Mouse (Mus musculus) midbrain, embryonic 16.5 days (tissue): ENCODE results near the gene Ddah2. TPM values are rescaled to one million over a fixed set of nuclear protein-coding genes. Genes with fewer than 3 reads are reported as not detected.

Experiments
- ATAC-seq: fragments of 200-750 bp; cut with Nextera tagmentation; 2 replicates; pipeline ENCODE4 v1.8.0; 2017; ENCODE audit warnings: moderate TSS enrichment
- H3K27ac ChIP-seq: fragments of 300-500 bp; sonication (generic); 2 replicates; pipeline ENCODE4 v1.5.1; 2014; ENCODE audit warnings: mild to moderate bottlenecking, low read length, mixed read lengths
- H3K27me3 ChIP-seq: fragments of 300-500 bp; sonication (generic); 2 replicates; pipeline ENCODE4 v1.6.1; 2014; ENCODE audit warnings: low read depth, low read length, mixed read lengths; ENCODE audit not compliant: control insufficient read depth, insufficient read depth
- H3K36me3 ChIP-seq: fragments of 300-500 bp; sonication (generic); 2 replicates; pipeline ENCODE4 v1.6.1; 2014; ENCODE audit warnings: mild to moderate bottlenecking, low read length, moderate library complexity, mixed read lengths; ENCODE audit not compliant: control insufficient read depth, insufficient read depth
- H3K4me1 ChIP-seq: fragments of 300-500 bp; sonication (generic); 2 replicates; pipeline ENCODE4 v1.6.1; 2014; ENCODE audit warnings: mild to moderate bottlenecking, low read length, mixed read lengths; ENCODE audit not compliant: control insufficient read depth, insufficient read depth
- H3K4me2 ChIP-seq: fragments of 300-500 bp; sonication (generic); 2 replicates; pipeline ENCODE4 v1.6.1; 2014; ENCODE audit warnings: mild to moderate bottlenecking, low read length, mixed read lengths
- H3K4me3 ChIP-seq: fragments of 300-500 bp; sonication (generic); 2 replicates; pipeline ENCODE4 v1.5.1; 2014; ENCODE audit warnings: low read depth, mild to moderate bottlenecking, low read length, moderate library complexity, mixed read lengths
- H3K9ac ChIP-seq: fragments of 300-500 bp; sonication (generic); 2 replicates; pipeline ENCODE4 v1.6.1; 2014; ENCODE audit warnings: low read depth, low read length, mixed read lengths
- H3K9me3 ChIP-seq: fragments of 300-500 bp; sonication (generic); replicated peaks from 2 replicates; pipeline ENCODE4 v1.6.1; 2014; ENCODE audit warnings: mild to moderate bottlenecking, low read length, mixed read lengths; ENCODE audit not compliant: control insufficient read depth, poor library complexity, severe bottlenecking
- WGBS: fragments of 180-500 bp; shearing (Covaris S2); extraction: QIAGEN DNeasy Blood & Tissue Kit; methylation state at CpG from one replicate; pipeline ENCODE4 v1.1.7; 2014; 5-methylcytosine and 5-hydroxymethylcytosine counted together
- polyA plus RNA-seq: library from polyadenylated mRNA; unstranded; fragments of >200 nt; fragmentation: Nextera tagmentation; extraction: Ambion mirVana; gene quantifications from 2 replicates; pipeline ENCODE4 v1.2.1, GENCODE M21; 2015

Gene Ddah2
- polyA plus RNA-seq, 1 experiment from 2014 or later, result 312 TPM

DNA sequence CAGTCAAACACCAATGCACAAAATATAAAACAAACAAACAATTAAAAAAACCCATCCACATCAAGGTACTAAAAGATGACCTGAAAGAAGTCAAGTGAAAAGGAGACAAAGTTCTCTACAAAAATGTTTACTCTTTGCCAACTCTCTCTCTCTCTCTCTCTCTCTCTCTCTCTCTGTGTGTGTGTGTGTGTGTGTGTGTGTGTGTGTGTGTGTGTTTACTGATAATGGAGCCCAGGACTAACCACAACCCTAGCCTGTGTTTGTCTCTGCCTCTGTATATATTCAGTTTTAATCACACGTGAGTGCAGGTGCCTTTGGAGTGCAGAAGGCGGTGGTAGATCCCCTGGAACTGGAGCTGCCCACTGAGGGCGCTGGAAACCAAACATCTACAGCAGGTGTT is 1.7 kb upstream of the Ddah2 start:
- H3K4me3 ChIP-seq, result no peak overlapping the region
- no peak overlapping the region for H3K9ac ChIP-seq
- 87% methylated on average over 3 of the region's 3 CpGs for WGBS
- ATAC-seq, result no peak
- H3K9me3 ChIP-seq, result no peaks in the 10 kb centered on the region
- no peak overlapping the region for H3K4me2 ChIP-seq
- H3K27ac ChIP-seq, result no peak overlapping the region
- H3K36me3 ChIP-seq, result peaks cover 5% of the 10 kb centered on the region; the same call in 1 of the 2 replicates
- peaks cover 15% of the 10 kb centered on the region for H3K4me1 ChIP-seq
- H3K27me3 ChIP-seq, result no peaks in the 10 kb centered on the region

DNA sequence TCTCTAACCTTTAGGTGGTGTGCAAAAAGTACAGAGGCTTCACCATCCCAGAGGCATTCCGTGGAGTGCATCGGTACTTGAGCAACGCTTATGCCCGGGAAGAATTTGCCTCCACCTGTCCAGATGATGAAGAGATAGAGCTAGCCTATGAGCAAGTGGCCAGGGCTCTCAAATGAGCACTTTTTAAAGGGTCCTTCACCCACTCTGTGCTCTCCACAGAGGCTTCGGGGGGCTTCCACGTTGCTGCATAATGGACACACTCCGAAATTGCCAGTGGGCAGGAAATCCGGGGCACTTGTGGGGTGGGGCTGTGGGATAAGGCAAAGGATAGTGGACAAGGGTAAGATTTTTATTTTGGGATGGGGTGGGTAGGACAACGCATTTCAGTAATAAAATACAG is 519 bp upstream of the Ddah2 start:
- no peaks in the 10 kb centered on the region for H3K9me3 ChIP-seq
- 69% methylated on average over 9 of the region's 9 CpGs for WGBS
- peaks cover 15% of the 10 kb centered on the region for H3K4me1 ChIP-seq
- H3K36me3 ChIP-seq, result peaks cover 5% of the 10 kb centered on the region; the same call in 1 of the 2 replicates
- H3K27me3 ChIP-seq, result no peaks in the 10 kb centered on the region; the same call in 1 of the 2 replicates
- H3K27ac ChIP-seq, result peak overlapping the region; percentile 85
- peak overlapping the region; percentile 76; the same call in 1 of the 2 replicates for H3K9ac ChIP-seq
- H3K4me2 ChIP-seq, result peak overlapping the region; percentile 94
- ATAC-seq, result 0 out of 2 replicates have a peak, but pooled peaks have one; percentile 0
- peak overlapping the region; percentile 80 for H3K4me3 ChIP-seq

DNA sequence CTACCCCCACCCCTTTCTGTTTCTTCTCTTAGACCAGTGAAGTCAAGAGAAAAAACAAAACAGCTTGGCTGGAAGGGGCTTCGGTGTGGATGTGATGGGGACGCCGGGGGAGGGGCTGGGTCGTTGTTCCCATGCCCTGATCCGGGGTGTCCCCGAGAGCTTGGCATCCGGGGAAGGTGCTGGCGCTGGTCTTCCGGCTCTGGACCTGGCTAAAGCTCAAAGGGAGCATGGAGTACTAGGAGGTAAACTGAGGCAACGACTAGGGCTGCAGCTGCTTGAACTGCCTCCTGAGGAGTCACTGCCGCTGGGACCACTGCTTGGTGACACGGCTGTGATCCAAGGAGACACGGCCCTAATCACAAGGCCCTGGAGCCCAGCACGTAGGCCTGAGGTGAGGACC is 1.2 kb downstream of the Ddah2 start:
- Histone ChIP-seq H3K36me3 (peaks cover 5% of the 10 kb centered on the region; the same call in 1 of the 2 replicates), H3K27ac (no peak overlapping the region), H3K4me2 (peak overlapping the region; percentile 94), H3K9me3 (no peaks in the 10 kb centered on the region), H3K9ac (peak overlapping the region; percentile 76), H3K4me3 (peak overlapping the region; percentile 80), H3K27me3 (peaks cover 16% of the 10 kb centered on the region), H3K4me1 (peaks cover 19% of the 10 kb centered on the region)
- ATAC-seq, result peak; percentile 2; the same call in 1 of the 2 replicates
- WGBS, result 16% methylated on average over 14 of the region's 14 CpGs

DNA sequence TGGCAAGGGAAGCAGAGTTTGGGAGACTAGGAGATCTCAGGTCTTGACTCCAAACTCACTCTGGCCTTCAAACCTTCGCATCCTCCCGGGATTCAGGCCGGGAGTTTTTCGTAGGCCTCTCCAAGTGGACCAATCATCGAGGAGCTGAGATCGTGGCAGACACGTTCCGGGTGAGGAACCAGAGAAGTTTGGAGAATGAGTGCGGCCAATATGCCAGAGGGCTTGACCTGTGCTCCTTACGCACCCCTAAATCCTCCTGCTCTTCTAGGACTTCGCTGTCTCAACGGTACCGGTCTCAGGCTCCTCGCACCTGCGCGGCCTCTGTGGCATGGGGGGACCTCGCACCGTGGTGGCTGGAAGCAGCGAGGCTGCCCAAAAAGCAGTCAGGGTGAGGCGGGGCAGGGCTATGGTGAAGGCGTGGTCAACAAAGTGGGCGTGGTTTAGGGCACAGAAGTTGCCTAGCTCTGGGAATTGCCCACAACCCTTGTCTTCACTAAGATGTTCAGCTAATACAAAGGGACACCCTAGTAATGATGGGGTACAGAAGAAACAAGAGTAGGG is 2.0 kb downstream of the Ddah2 start:
- Histone ChIP-seq H3K27ac (no peak overlapping the region), H3K27me3 (peaks cover 19% of the 10 kb centered on the region), H3K4me1 (peaks cover 21% of the 10 kb centered on the region), H3K9ac (peak overlapping the region; percentile 76), H3K36me3 (peaks cover 5% of the 10 kb centered on the region; the same call in 1 of the 2 replicates), H3K9me3 (no peaks in the 10 kb centered on the region), H3K4me3 (peak overlapping the region; percentile 80; the same call in 1 of the 2 replicates), H3K4me2 (peak overlapping the region; percentile 94)
- 66% methylated on average over 22 of the region's 22 CpGs for WGBS
- ATAC-seq, result no peak

DNA sequence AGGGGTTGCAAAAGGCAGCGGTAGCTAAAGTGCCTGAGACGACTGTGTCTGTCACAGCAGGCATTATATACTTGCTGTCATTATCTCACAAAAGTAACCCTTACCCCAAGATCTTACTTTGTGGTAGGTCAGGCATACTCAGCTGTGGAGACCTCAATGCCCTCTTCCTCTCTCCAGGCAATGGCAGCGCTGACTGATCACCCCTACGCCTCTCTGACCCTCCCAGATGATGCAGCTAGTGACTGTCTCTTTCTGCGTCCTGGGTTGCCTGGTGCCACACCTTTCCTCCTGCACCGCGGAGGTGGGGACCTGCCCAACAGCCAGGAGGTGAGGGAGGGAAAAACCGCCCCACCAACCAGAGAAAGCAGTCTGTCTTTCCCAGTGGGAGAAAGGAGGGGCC is 2.5 kb downstream of the Ddah2 start:
- Histone ChIP-seq H3K4me3 (no peak overlapping the region), H3K36me3 (peaks cover 5% of the 10 kb centered on the region; the same call in 1 of the 2 replicates), H3K27ac (no peak overlapping the region), H3K4me2 (no peak overlapping the region), H3K4me1 (peaks cover 21% of the 10 kb centered on the region), H3K9ac (no peak overlapping the region), H3K27me3 (peaks cover 20% of the 10 kb centered on the region), H3K9me3 (no peaks in the 10 kb centered on the region)
- 84% methylated on average over 7 of the region's 8 CpGs for WGBS
- ATAC-seq, result no peak

DNA sequence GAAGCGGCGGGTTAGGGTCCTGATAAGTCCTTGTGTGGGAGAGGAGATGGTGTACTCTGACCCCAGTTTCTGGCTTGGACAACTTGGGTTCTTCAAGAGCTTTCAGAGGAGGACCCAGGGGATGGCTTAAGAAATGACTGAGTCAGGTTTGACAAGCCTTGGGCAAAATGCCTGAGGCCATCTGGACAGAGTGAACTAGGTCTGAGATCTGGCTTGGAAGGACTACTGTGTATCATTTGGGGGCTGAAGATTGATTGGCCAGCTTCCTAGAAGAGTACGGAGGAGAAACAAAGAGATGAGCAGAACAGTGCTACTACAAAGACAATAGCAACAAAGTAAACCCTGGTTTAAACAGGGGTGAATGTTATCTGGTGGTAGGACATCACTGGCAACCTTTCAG is 4.6 kb downstream of the Ddah2 start:
- ATAC-seq, result no peak
- WGBS, result 90% methylated on average over 3 of the region's 3 CpGs
- H3K9ac ChIP-seq, result no peak overlapping the region
- no peak overlapping the region for H3K27ac ChIP-seq
- H3K4me2 ChIP-seq, result no peak overlapping the region
- H3K9me3 ChIP-seq, result no peaks in the 10 kb centered on the region
- peaks cover 5% of the 10 kb centered on the region; the same call in 1 of the 2 replicates for H3K36me3 ChIP-seq
- H3K4me3 ChIP-seq, result no peak overlapping the region
- H3K4me1 ChIP-seq, result peaks cover 19% of the 10 kb centered on the region
- H3K27me3 ChIP-seq, result peaks cover 28% of the 10 kb centered on the region

DNA sequence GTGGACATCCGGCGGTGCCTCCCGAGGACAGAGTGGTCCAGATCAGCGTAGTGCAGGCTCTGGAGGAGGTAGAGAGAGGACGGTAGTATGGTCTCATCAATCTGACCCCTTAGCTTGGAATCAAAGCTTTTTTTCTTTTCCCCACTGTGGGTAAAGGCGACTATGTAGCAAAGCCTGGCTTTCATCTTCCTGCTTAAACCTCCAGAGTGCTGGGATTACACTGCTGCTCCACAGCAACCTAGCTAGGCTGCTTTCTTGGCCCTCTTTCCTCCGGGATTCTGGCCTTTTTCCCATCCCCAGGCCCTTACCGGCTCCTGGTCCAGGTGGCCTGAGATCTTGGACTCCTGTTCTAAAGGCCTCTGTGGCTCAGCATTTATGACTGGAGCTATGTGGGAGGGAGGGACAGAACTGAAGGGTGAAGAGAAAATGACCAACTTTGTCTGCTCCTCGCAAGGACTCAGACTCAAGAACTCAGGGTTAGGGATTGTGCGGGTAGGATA is 5.6 kb downstream of the Ddah2 start:
- Histone ChIP-seq H3K9ac (no peak overlapping the region), H3K4me3 (no peak overlapping the region)
- WGBS, result 29% methylated on average over 10 of the region's 10 CpGs

DNA sequence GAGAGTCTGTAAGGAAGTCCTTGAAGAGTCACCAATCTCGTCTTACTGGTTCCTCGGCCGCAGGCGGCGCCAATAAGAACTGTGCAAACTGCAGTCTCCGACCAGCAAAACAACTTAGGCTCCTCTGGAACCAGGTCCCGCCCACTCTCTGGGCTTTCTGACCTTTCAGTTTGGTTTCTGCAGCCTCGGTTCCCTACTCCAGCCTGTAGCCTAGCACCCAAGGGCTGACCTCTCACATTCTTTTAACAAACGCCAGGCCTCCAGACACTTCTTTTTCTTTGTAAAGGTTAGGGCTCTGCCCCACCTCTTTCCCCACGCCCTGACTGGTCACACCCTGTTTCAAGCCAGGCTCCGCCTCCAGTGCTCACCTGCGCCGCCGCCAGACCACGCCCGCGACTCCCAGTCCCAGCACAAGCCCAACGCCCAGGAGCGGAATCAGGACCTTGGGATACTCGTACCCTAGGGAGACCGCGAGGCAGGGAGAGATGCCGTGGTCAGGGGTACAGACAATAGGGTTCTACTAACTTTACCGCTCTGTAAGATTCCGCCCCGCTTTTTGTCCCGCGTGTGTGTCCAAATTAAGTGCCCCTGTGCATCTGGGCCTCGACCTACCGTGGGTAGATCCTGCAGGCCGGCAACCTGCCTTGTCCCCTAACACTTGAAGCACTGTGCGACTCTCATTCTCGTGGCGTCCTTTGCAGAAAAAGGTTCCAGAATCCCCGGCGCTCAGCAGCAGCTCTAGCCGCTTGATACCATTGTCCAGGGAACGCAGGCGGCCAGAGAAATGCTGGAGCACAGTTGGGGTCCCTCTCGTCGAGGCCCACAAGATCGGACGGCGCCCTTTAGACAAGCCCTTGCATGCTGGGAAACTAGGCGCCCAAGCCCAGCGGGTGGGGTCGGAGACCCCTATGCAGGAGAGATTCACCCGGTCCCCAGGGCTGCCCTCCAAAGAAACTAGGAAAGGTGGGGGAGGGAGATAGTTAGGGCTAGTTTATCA is 6.4 kb downstream of the Ddah2 start, which contains the start of gene Ly6g6c:
TSS of gene Ly6g6c (plus strand) at position 438 of the 997 bp plus-strand sequence.
- WGBS, result 3% methylated on average over 48 of the region's 48 CpGs
- Histone ChIP-seq H3K27ac (no peak within 1 kb of the TSS), H3K9ac (peak within 1 kb of the TSS; percentile 36; the same call in 1 of the 2 replicates), H3K36me3 (peaks cover 5% of the 10 kb centered on the region; the same call in 1 of the 2 replicates), H3K4me1 (peaks cover 12% of the 10 kb centered on the region), H3K4me2 (peak within 1 kb of the TSS; percentile 52), H3K9me3 (no peaks in the 10 kb centered on the region), H3K27me3 (peaks cover 28% of the 10 kb centered on the region), H3K4me3 (peak within 1 kb of the TSS; percentile 18)
- no peak for ATAC-seq

More for the DNA sequence above, 5.6 kb downstream of the Ddah2 start:
- H3K4me1 ChIP-seq, result peaks cover 16% of the 10 kb centered on the region
- peaks cover 28% of the 10 kb centered on the region for H3K27me3 ChIP-seq
- no peak overlapping the region for H3K27ac ChIP-seq
- no peaks in the 10 kb centered on the region for H3K9me3 ChIP-seq
- H3K36me3 ChIP-seq, result peaks cover 5% of the 10 kb centered on the region; the same call in 1 of the 2 replicates
- no peak for ATAC-seq
- H3K4me2 ChIP-seq, result no peak overlapping the region; the same call in 1 of the 2 replicates
